Mouse (Mus musculus): ENCODE measurements around the gene Gba2. TPM values are rescaled to one million over a fixed set of nuclear protein-coding genes. Genes with fewer than 3 reads are reported as not detected.
A peak's percentile ranks its signal among the peaks of the same experiment; 100 is the strongest.
"Not testable (repeated sequence)": the region's sequence is repeated elsewhere in the genome, so short reads cannot be mapped to it uniquely, and the experiment has no call there.

Gene Gba2
- 43.7 and 48.2 TPM in 2 replicates for polyA plus RNA-seq (2016; fragmentation: Nextera tagmentation; extraction: Ambion mirVana)

- H3K9ac ChIP-seq = peak within 1 kb of the TSS; percentile 93
- peaks cover 43% of the 10 kb centered on the region for H3K4me1 ChIP-seq
- WGBS = under 1% methylated on average over 74 of the region's 76 CpGs
- peak within 1 kb of the TSS; percentile 83 for H3K27ac ChIP-seq
- H3K4me2 ChIP-seq = peak within 1 kb of the TSS; percentile 96
- peak within 1 kb of the TSS; percentile 92 for H3K4me3 ChIP-seq (replicated peaks)
- H3K27me3 ChIP-seq = no peaks in the 10 kb centered on the region
- H3K36me3 ChIP-seq (replicated peaks) = peaks cover 42% of the 10 kb centered on the region
- ATAC-seq (ENCODE audit: low FRiP score) = peak; percentile 91
- no peaks in the 10 kb centered on the region for H3K9me3 ChIP-seq
Observed at GRCm38 (mm10) chr4:43578376-43579204, at the start of gene Gba2, which contains the start of gene Rgp1. Gba2 (minus strand) TSS chr4:43578873. Rgp1 (plus strand) TSS chr4:43578715.

GRCm38 (mm10) chr4:43620146-43620778 is 41.6 kb upstream of the Gba2 start:
- Histone ChIP-seq H3K27me3 (peaks cover 6% of the 10 kb centered on the region; the same call in 1 of the 2 replicates), H3K4me1 (no peaks in the 10 kb centered on the region), H3K9ac (no peak overlapping the region), H3K27ac (no peak overlapping the region), H3K4me2 (no peak overlapping the region), H3K36me3 (replicated peaks) (no peaks in the 10 kb centered on the region), H3K4me3 (replicated peaks) (no peak overlapping the region), H3K9me3 (peaks cover 8% of the 10 kb centered on the region)
- ATAC-seq (ENCODE audit: low FRiP score) = no peak
- WGBS = 84% methylated on average over 4 of the region's 4 CpGs

GRCm38 (mm10) chr4:43613060-43613730 is 34.5 kb upstream of the Gba2 start:
- no peak overlapping the region for H3K9ac ChIP-seq
- no peak overlapping the region for H3K4me2 ChIP-seq
- no peak for ATAC-seq (ENCODE audit: low FRiP score)
- H3K36me3 ChIP-seq (replicated peaks) = no peaks in the 10 kb centered on the region
- no peaks in the 10 kb centered on the region for H3K9me3 ChIP-seq
- H3K4me3 ChIP-seq (replicated peaks) = no peak overlapping the region
- H3K4me1 ChIP-seq = no peaks in the 10 kb centered on the region
- H3K27ac ChIP-seq = no peak overlapping the region
- WGBS = 67% methylated on average over 3 of the region's 3 CpGs
- H3K27me3 ChIP-seq = no peaks in the 10 kb centered on the region

GRCm38 (mm10) chr4:43612534-43612933 is 33.9 kb upstream of the Gba2 start:
- Histone ChIP-seq H3K4me2 (no peak overlapping the region), H3K36me3 (replicated peaks) (no peaks in the 10 kb centered on the region), H3K27me3 (no peaks in the 10 kb centered on the region), H3K4me1 (no peaks in the 10 kb centered on the region), H3K4me3 (replicated peaks) (no peak overlapping the region), H3K27ac (no peak overlapping the region), H3K9ac (no peak overlapping the region), H3K9me3 (no peaks in the 10 kb centered on the region)
- no peak for ATAC-seq (ENCODE audit: low FRiP score)
- WGBS = 65% methylated on average over 10 of the region's 10 CpGs

- WGBS = 81% methylated on average over 9 of the region's 9 CpGs
- H3K27ac ChIP-seq = no peak overlapping the region
- H3K4me2 ChIP-seq = no peak overlapping the region
- no peaks in the 10 kb centered on the region for H3K9me3 ChIP-seq
- H3K27me3 ChIP-seq = no peaks in the 10 kb centered on the region
- no peak overlapping the region for H3K9ac ChIP-seq
- H3K4me1 ChIP-seq = no peaks in the 10 kb centered on the region
- no peaks in the 10 kb centered on the region for H3K36me3 ChIP-seq (replicated peaks)
- no peak overlapping the region for H3K4me3 ChIP-seq (replicated peaks)
- ATAC-seq (ENCODE audit: low FRiP score) = no peak
Observed at GRCm38 (mm10) chr4:43604751-43605685, 26.3 kb upstream of the Gba2 start.

- WGBS = 79% methylated on average over 3 of the region's 3 CpGs
- Histone ChIP-seq H3K9ac (no peak overlapping the region), H3K36me3 (replicated peaks) (no peaks in the 10 kb centered on the region), H3K4me2 (no peak overlapping the region), H3K27me3 (no peaks in the 10 kb centered on the region), H3K4me3 (replicated peaks) (no peak overlapping the region), H3K4me1 (no peaks in the 10 kb centered on the region), H3K27ac (no peak overlapping the region), H3K9me3 (no peaks in the 10 kb centered on the region)
- no peak for ATAC-seq (ENCODE audit: low FRiP score)
Observed at GRCm38 (mm10) chr4:43604099-43604498, 25.4 kb upstream of the Gba2 start.

GRCm38 (mm10) chr4:43600195-43600934 is 21.7 kb upstream of the Gba2 start:
- H3K27ac ChIP-seq = no peak overlapping the region
- no peaks in the 10 kb centered on the region for H3K27me3 ChIP-seq
- H3K4me1 ChIP-seq = no peaks in the 10 kb centered on the region
- no peak overlapping the region for H3K4me3 ChIP-seq (replicated peaks)
- H3K4me2 ChIP-seq = no peak overlapping the region
- H3K9ac ChIP-seq = no peak overlapping the region
- H3K9me3 ChIP-seq = no peaks in the 10 kb centered on the region
- no peak for ATAC-seq (ENCODE audit: low FRiP score)
- no peaks in the 10 kb centered on the region for H3K36me3 ChIP-seq (replicated peaks)
- 80% methylated on average over 9 of the region's 9 CpGs for WGBS

GRCm38 (mm10) chr4:43598650-43599380 is 20.1 kb upstream of the Gba2 start:
- Histone ChIP-seq H3K27me3 (no peaks in the 10 kb centered on the region), H3K4me2 (no peak overlapping the region), H3K9me3 (no peaks in the 10 kb centered on the region), H3K36me3 (replicated peaks) (no peaks in the 10 kb centered on the region), H3K9ac (no peak overlapping the region), H3K4me3 (replicated peaks) (no peak overlapping the region), H3K4me1 (no peaks in the 10 kb centered on the region), H3K27ac (no peak overlapping the region)
- 88% methylated on average over 7 of the region's 7 CpGs for WGBS
- no peak for ATAC-seq (ENCODE audit: low FRiP score)

GRCm38 (mm10) chr4:43598200-43598599 is 19.5 kb upstream of the Gba2 start:
- Histone ChIP-seq H3K4me3 (replicated peaks) (no peak overlapping the region), H3K36me3 (replicated peaks) (no peaks in the 10 kb centered on the region), H3K27ac (no peak overlapping the region), H3K9ac (no peak overlapping the region), H3K4me1 (no peaks in the 10 kb centered on the region), H3K9me3 (no peaks in the 10 kb centered on the region), H3K27me3 (no peaks in the 10 kb centered on the region), H3K4me2 (no peak overlapping the region)
- ATAC-seq (ENCODE audit: low FRiP score) = no peak
- WGBS = 86% methylated on average over 4 of the region's 4 CpGs

GRCm38 (mm10) chr4:43596597-43596996 is 17.9 kb upstream of the Gba2 start:
- H3K9me3 ChIP-seq; H3K4me3 ChIP-seq (replicated peaks); ATAC-seq (ENCODE audit: low FRiP score); H3K36me3 ChIP-seq (replicated peaks); H3K27me3 ChIP-seq; H3K4me2 ChIP-seq; H3K9ac ChIP-seq; H3K27ac ChIP-seq; H3K4me1 ChIP-seq: not testable (repeated sequence)
- WGBS = 80% methylated on average over 2 of the region's 2 CpGs

- no peaks in the 10 kb centered on the region for H3K36me3 ChIP-seq (replicated peaks)
- no peak overlapping the region for H3K4me3 ChIP-seq (replicated peaks)
- H3K4me1 ChIP-seq = no peaks in the 10 kb centered on the region
- no peak for ATAC-seq (ENCODE audit: low FRiP score)
- H3K9me3 ChIP-seq = no peaks in the 10 kb centered on the region
- H3K27me3 ChIP-seq = no peaks in the 10 kb centered on the region
- no peak overlapping the region for H3K27ac ChIP-seq
- H3K9ac ChIP-seq = no peak overlapping the region
- 76% methylated on average over 3 of the region's 3 CpGs for WGBS
- H3K4me2 ChIP-seq = no peak overlapping the region
Observed at GRCm38 (mm10) chr4:43593453-43593852, 14.8 kb upstream of the Gba2 start.

Measured in forebrain, embryonic 12.5 days (tissue).